19 mouse cellular contexts compared by ENCODE assay signal in genomic region chr6:17941916-17942315, GRCm38 (mm10).
A peak's percentile ranks its signal among the peaks of the same experiment; 100 is the strongest.
DNase-seq lines count a peak whose midpoint lies in the region; ATAC-seq and TF ChIP-seq lines count a peak whose summit lies in the region.
"Had no signal": no experiment of that assay in that cellular context is flagged by ENCODE, and none has a peak within 500 bp of the region (broad histone marks: within the 10 kb centered on the region; RNA-seq: fewer than 3 reads in every experiment).

No protein-coding gene starts in this region.

- H3K4me3 ChIP-seq in forebrain, embryonic 11.5 days (ENCODE audit: low read depth, low read length), result no peak overlapping the region
- no peak overlapping the region for H3K4me3 ChIP-seq in forebrain, embryonic 12.5 days (replicated peaks)
- H3K4me3 ChIP-seq in liver, adult 2 months (ENCODE audit: insufficient read depth, low read depth, low read length), result no peak overlapping the region
- no peak overlapping the region for H3K4me3 ChIP-seq in liver, embryonic 11.5 days (ENCODE audit: low read depth, low read length)
- no peak overlapping the region for H3K4me3 ChIP-seq in hindbrain, embryonic 13.5 days
- no peak overlapping the region for H3K4me3 ChIP-seq in kidney, embryonic 15.5 days (replicated peaks)
- H3K4me3 ChIP-seq: embryonic facial prominence, embryonic 10.5 days; erythroblast, embryonic 14.5 days; limb, embryonic 13.5 days; neural tube, embryonic 12.5 days; stomach, embryonic 15.5 days had no signal

- no peak for TF ChIP-seq CTCF in liver, adult 2 months (IDR thresholded peaks at IDR 0.05; ENCODE audit: low read depth, low read length)
- no peak for TF ChIP-seq CTCF in brain, embryonic 14.5 days (IDR thresholded peaks at IDR 0.05; ENCODE audit: borderline replicate concordance, extremely low read depth, insufficient read depth, insufficient read length)

- H3K4me1 ChIP-seq in forebrain, embryonic 11.5 days (replicated peaks; ENCODE audit: control insufficient read depth, insufficient read depth, low read length), result no peaks in the 10 kb centered on the region
- no peaks in the 10 kb centered on the region for H3K4me1 ChIP-seq in forebrain, embryonic 12.5 days
- H3K4me1 ChIP-seq in liver, adult 2 months (ENCODE audit: control insufficient read depth, insufficient read depth, low read length), result no peaks in the 10 kb centered on the region; the same call in 1 of the 2 replicates
- H3K4me1 ChIP-seq in liver, embryonic 11.5 days (replicated peaks; ENCODE audit: control insufficient read depth, insufficient read depth, low read length), result peaks cover 16% of the 10 kb centered on the region
- H3K4me1 ChIP-seq in hindbrain, embryonic 13.5 days (replicated peaks), result peaks cover 11% of the 10 kb centered on the region
- 0 out of 2 replicates have a peak, but pooled peaks cover 2% of the 10 kb centered on the region for H3K4me1 ChIP-seq in kidney, embryonic 15.5 days
- H3K4me1 ChIP-seq: stomach, embryonic 15.5 days had no signal

- H3K79me2 ChIP-seq in liver, adult 2 months (ENCODE audit: control insufficient read depth, insufficient read depth, low read length), result no peaks in the 10 kb centered on the region

- H3K36me3 ChIP-seq in forebrain, embryonic 11.5 days (ENCODE audit: control insufficient read depth, insufficient read depth, low read length), result no peaks in the 10 kb centered on the region
- 0 out of 2 replicates have a peak, but pooled peaks cover 20% of the 10 kb centered on the region for H3K36me3 ChIP-seq in forebrain, embryonic 12.5 days (replicated peaks)
- H3K36me3 ChIP-seq in liver, adult 2 months (ENCODE audit: control insufficient read depth, insufficient read depth, low read length), result no peaks in the 10 kb centered on the region
- no peaks in the 10 kb centered on the region for H3K36me3 ChIP-seq in liver, embryonic 11.5 days (ENCODE audit: control insufficient read depth, insufficient read depth, low read length)
- H3K36me3 ChIP-seq in hindbrain, embryonic 13.5 days, result peaks cover 45% of the 10 kb centered on the region
- H3K36me3 ChIP-seq in kidney, embryonic 15.5 days, result no peaks in the 10 kb centered on the region
- H3K36me3 ChIP-seq: stomach, embryonic 15.5 days had no signal

- no peaks in the 10 kb centered on the region for H3K9me3 ChIP-seq in forebrain, embryonic 11.5 days (ENCODE audit: control insufficient read depth, low read length)
- no peaks in the 10 kb centered on the region for H3K9me3 ChIP-seq in forebrain, embryonic 12.5 days
- no peaks in the 10 kb centered on the region for H3K9me3 ChIP-seq in liver, embryonic 11.5 days (ENCODE audit: control insufficient read depth, low read length)
- no peaks in the 10 kb centered on the region for H3K9me3 ChIP-seq in hindbrain, embryonic 13.5 days
- no peaks in the 10 kb centered on the region for H3K9me3 ChIP-seq in kidney, embryonic 15.5 days (replicated peaks)
- H3K9me3 ChIP-seq: embryonic facial prominence, embryonic 10.5 days; limb, embryonic 13.5 days; neural tube, embryonic 12.5 days; stomach, embryonic 15.5 days had no signal

- no peak for TF ChIP-seq POLR2A in liver, adult 2 months (IDR thresholded peaks at IDR 0.05; ENCODE audit: extremely low read depth, insufficient read depth, low read length)
- no peak for TF ChIP-seq POLR2A in brain, embryonic 14.5 days (IDR thresholded peaks at IDR 0.05; ENCODE audit: borderline replicate concordance, extremely low read depth, insufficient read depth, insufficient read length, poor library complexity, severe bottlenecking)

- WGBS in forebrain, embryonic 11.5 days, result 58% methylated on average over 2 of the region's 2 CpGs
- 43% methylated on average over 2 of the region's 2 CpGs for WGBS in forebrain, embryonic 12.5 days
- 57% methylated on average over 2 of the region's 2 CpGs for WGBS in liver, adult 2 months
- 43% methylated on average over 2 of the region's 2 CpGs for WGBS in liver, embryonic 11.5 days
- WGBS in hindbrain, embryonic 13.5 days, result 7% methylated on average over 2 of the region's 2 CpGs
- WGBS in kidney, embryonic 15.5 days, result 39% methylated on average over 2 of the region's 2 CpGs

- H3K4me2 ChIP-seq in forebrain, embryonic 11.5 days (ENCODE audit: low read depth, low read length, severe bottlenecking), result no peak overlapping the region
- no peak overlapping the region for H3K4me2 ChIP-seq in forebrain, embryonic 12.5 days
- H3K4me2 ChIP-seq in liver, embryonic 11.5 days, result no peak overlapping the region
- H3K4me2 ChIP-seq in hindbrain, embryonic 13.5 days, result no peak overlapping the region
- no peak overlapping the region for H3K4me2 ChIP-seq in kidney, embryonic 15.5 days
- H3K4me2 ChIP-seq: limb, embryonic 13.5 days; neural tube, embryonic 12.5 days; stomach, embryonic 15.5 days had no signal

- no peaks in the 10 kb centered on the region for H3K27me3 ChIP-seq in forebrain, embryonic 11.5 days (ENCODE audit: control insufficient read depth, insufficient read depth, low read length)
- H3K27me3 ChIP-seq in forebrain, embryonic 12.5 days, result no peaks in the 10 kb centered on the region
- no peaks in the 10 kb centered on the region for H3K27me3 ChIP-seq in liver, adult 2 months (ENCODE audit: control insufficient read depth, insufficient read depth, low read length)
- H3K27me3 ChIP-seq in liver, embryonic 11.5 days (replicated peaks; ENCODE audit: control insufficient read depth, insufficient read depth, low read length), result no peaks in the 10 kb centered on the region
- no peaks in the 10 kb centered on the region for H3K27me3 ChIP-seq in hindbrain, embryonic 13.5 days
- no peaks in the 10 kb centered on the region for H3K27me3 ChIP-seq in kidney, embryonic 15.5 days
- H3K27me3 ChIP-seq: limb, embryonic 13.5 days; neural tube, embryonic 12.5 days; stomach, embryonic 15.5 days had no signal

- no peak overlapping the region for H3K27ac ChIP-seq in forebrain, embryonic 11.5 days (ENCODE audit: low read depth, low read length)
- no peak overlapping the region for H3K27ac ChIP-seq in forebrain, embryonic 12.5 days
- H3K27ac ChIP-seq in liver, adult 2 months (replicated peaks; ENCODE audit: insufficient read depth, low read depth, low read length), result peak overlapping the region; percentile 34
- no peak overlapping the region for H3K27ac ChIP-seq in liver, embryonic 11.5 days (ENCODE audit: low read depth, low read length)
- peak overlapping the region; percentile 26 for H3K27ac ChIP-seq in hindbrain, embryonic 13.5 days
- no peak overlapping the region for H3K27ac ChIP-seq in kidney, embryonic 15.5 days
- H3K27ac ChIP-seq: embryonic facial prominence, embryonic 10.5 days; limb, embryonic 13.5 days; neural tube, embryonic 12.5 days; stomach, embryonic 15.5 days had no signal

- H3K9ac ChIP-seq in forebrain, embryonic 11.5 days (ENCODE audit: low read length), result no peak overlapping the region
- no peak overlapping the region for H3K9ac ChIP-seq in forebrain, embryonic 12.5 days
- H3K9ac ChIP-seq in liver, adult 2 months (ENCODE audit: low read depth, low read length), result no peak overlapping the region
- H3K9ac ChIP-seq in liver, embryonic 11.5 days (ENCODE audit: low read depth, low read length), result no peak overlapping the region
- no peak overlapping the region for H3K9ac ChIP-seq in hindbrain, embryonic 13.5 days
- no peak overlapping the region for H3K9ac ChIP-seq in kidney, embryonic 15.5 days
- H3K9ac ChIP-seq: limb, embryonic 13.5 days; neural tube, embryonic 12.5 days; stomach, embryonic 15.5 days had no signal

- DNase-seq in forebrain, embryonic 11.5 days (ENCODE audit: low spot score), result peak; percentile 18
- DNase-seq in liver, adult 2 months (ENCODE audit: extremely low read depth, low read depth, low spot score), result no peak
- DNase-seq in liver, embryonic 11.5 days (ENCODE audit: low spot score), result no peak
- DNase-seq in brain, embryonic 14.5 days (ENCODE audit: low read depth), result peak; percentile 23
- DNase-seq: adrenal gland, postnatal 25 days; B cell, adult 2 months; cerebellum, adult 9-11 months; gastrocnemius, postnatal 25 days; kidney, adult 18-20 months; lung, adult 18-20 months; thymus, adult 2 months had no signal

- ATAC-seq in forebrain, embryonic 11.5 days (replicated peaks; ENCODE audit: low FRiP score), result no peak
- ATAC-seq in forebrain, embryonic 12.5 days (ENCODE audit: low FRiP score), result no peak
- no peak for ATAC-seq in liver, embryonic 11.5 days (replicated peaks; ENCODE audit: low FRiP score)
- ATAC-seq in hindbrain, embryonic 13.5 days (ENCODE audit: low FRiP score), result no peak
- no peak for ATAC-seq in kidney, embryonic 15.5 days (replicated peaks; ENCODE audit: low FRiP score)

Comparison
In these comparisons a context has a peak if more than half of its experiments do, and no peak if none do; other contexts are left out.
1. H3K27ac ChIP-seq: peak in liver, adult 2 months (single experiment) and hindbrain, embryonic 13.5 days (single experiment); none in forebrain, embryonic 11.5 days (single experiment), forebrain, embryonic 12.5 days (single experiment), liver, embryonic 11.5 days (single experiment) and kidney, embryonic 15.5 days (single experiment).
2. DNase-seq: peak in forebrain, embryonic 11.5 days (single experiment) and brain, embryonic 14.5 days (single experiment); none in liver, adult 2 months (single experiment) and liver, embryonic 11.5 days (single experiment).